Mouse (Mus musculus): Measurements from ENCODE around the gene Rrp8.

Gene Rrp8

DNA sequence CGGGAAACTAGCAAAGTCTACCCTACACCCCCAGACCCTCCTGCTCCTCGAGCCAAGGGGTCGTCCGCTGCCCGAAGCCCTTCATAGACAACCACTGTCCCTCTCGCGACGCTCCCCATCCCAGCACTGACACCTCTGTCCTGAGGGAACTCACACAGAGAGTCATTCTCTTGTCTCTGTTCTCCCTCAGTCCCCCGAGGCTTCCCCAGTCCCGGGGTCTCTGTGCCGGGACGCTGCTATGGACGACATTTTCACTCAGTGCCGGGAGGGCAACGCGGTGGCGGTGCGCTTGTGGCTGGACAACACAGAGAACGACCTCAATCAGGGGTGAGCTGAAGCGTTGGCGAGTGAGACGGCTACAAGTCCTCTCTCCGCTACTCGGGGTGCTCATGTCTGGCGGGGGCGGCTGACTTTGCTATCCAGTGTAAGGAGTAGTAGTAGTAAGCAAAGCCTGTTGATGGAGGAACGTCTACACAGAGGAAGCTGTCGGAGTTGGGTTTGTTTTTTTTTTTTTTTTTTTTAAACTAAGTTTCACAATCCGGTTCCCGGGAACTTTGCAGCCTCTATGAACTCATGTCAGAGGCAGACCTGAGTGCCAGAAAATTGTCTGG, at the start of gene Rrp8:
TSS of gene Rrp8 (minus strand) at position 475 of the 611 bp plus-strand sequence.
- peak; percentile 55 to 81 for DNase-seq (ENCODE audit: low spot score in 2 of 2)

DNA sequence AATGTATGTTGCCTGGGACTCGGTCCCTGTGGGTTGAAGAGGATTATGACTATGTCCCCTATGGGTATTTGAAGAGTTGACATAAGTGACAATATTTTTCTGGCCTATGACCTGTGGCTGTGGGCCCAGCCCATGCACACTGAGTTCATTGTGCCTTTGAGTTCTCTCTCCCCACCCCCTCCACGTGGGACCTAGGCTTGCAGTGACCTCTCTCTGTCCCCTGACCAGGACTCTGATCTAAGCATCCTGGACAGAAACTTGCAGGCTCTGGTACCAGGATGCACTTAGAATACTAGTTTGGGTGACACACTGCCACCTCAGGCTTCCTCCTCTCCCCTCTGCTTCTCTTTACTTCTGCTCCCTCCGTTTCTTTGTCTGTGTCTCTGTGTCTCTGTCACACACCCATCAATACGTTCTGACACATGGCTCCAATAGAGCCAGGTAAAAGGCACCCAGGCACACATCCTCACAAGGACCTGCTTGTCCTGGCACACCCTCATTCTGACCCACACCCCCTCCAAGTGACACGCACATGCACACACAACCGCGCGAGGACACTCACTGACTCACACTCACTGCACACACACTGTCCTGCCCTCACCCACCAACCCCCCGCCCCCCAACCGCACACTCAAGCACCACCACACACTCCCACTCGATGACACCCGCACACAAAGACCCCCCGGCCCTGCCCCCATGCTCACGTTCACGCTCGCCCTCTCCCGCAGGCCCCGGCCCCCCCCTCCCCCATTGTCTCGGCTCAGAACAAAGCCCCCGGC, 49.5 kb upstream of the Rrp8 start:
- DNase-seq (ENCODE audit: low spot score in 2 of 2) = no peak

DNA sequence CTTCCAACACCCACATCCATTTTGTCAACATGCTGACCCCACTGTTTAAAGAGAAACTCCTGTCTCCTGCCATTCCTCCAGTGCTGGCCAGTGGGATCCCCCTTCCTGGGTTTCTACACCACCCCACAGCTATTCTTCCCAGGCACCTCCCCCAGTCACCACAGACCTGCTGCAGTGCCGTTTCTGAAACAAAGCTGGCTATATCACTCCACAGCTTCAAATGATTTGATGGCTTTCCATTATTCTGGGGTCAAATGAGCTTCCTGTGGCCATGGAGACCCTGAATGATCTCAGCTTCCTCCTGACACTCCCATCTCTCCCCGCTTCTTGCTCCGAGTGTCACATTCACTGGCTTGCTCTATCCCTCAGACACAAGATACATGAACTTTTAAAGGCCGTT, 47.4 kb upstream of the Rrp8 start:
- DNase-seq (ENCODE audit: low spot score in 2 of 2) = no peak

DNA sequence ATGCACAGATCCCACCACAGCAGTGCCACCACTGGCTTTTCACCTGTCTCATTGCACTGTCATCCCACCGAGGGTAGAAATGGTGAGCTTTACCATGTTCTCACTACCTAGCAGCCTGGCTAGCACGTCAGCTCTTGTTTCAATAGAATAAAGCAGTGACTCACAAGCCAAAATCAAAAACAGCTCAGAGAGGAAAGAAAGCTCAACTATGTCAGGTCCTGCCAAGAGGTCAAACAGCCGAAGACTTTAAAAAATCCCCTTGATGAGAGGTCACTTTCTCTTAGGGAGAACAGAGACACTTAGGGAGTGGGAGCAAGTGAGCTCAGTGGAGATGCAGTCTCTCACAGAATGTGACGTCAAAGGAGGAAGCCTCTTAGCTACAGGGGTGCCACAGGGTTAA, 46.7 kb upstream of the Rrp8 start:
- no peak for DNase-seq (ENCODE audit: low spot score in 2 of 2)

GRCm38 (mm10) chr7:105778553-105779265, 41.5 kb upstream of the Rrp8 start:
- DNase-seq (ENCODE audit: low spot score in 2 of 2) = no peak

GRCm38 (mm10) chr7:105777797-105778552, 40.8 kb upstream of the Rrp8 start:
- no peak for DNase-seq (ENCODE audit: low spot score in 2 of 2)

- DNase-seq (ENCODE audit: low spot score in 2 of 2) = no peak
These were observed 40.1 kb upstream of the Rrp8 start for GRCm38 (mm10) chr7:105777316-105777715.

GRCm38 (mm10) chr7:105776026-105776425, 38.8 kb upstream of the Rrp8 start:
- DNase-seq (ENCODE audit: low spot score in 2 of 2) = no peak

GRCm38 (mm10) chr7:105774661-105775060, 37.5 kb upstream of the Rrp8 start:
- DNase-seq (ENCODE audit: low spot score in 2 of 2) = no peak

- DNase-seq (ENCODE audit: low spot score in 2 of 2) = no peak
These were observed 35.9 kb upstream of the Rrp8 start for GRCm38 (mm10) chr7:105773041-105773440.

DNA sequence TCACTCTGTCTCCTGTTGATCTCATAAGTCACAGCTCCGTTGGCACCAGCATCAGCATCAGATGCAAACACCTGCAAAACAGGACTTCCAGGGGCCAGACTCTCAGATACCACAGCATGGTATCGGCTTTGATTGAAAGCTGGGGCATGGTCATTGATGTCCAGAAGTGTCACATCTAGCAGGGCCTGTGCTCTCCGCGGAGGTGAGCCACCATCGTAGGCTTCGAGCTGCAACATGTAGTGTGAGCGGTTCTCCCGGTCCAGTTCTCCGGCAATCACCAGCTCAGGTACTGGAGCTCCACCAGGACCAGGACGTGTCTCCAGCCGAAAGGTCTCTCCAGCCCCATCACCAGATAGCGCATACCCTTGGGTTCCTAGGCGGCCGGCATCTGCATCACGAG, 35.1 kb upstream of the Rrp8 start:
- DNase-seq (ENCODE audit: low spot score in 2 of 2) = no peak

DNA sequence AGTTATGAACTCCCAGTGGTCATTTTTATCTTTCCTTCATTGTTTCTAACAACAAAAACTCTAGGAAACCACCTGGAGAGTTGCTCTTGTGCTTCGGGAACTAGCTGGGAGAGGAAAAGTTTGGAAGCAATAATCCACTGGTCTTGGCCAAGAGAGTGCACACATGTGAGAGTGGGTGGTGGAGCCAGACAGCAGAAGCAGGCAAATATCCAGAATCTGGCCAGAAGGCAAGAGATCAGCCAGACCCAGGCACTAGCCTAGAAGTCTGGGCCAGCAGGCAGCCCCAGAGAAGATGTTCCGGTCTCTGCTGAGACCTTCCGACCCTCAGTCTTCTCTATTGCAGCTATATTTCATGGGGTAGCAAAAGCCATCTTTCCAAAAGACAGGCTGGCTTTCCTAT, 32.8 kb upstream of the Rrp8 start:
- DNase-seq (ENCODE audit: low spot score in 2 of 2) = no peak

DNA sequence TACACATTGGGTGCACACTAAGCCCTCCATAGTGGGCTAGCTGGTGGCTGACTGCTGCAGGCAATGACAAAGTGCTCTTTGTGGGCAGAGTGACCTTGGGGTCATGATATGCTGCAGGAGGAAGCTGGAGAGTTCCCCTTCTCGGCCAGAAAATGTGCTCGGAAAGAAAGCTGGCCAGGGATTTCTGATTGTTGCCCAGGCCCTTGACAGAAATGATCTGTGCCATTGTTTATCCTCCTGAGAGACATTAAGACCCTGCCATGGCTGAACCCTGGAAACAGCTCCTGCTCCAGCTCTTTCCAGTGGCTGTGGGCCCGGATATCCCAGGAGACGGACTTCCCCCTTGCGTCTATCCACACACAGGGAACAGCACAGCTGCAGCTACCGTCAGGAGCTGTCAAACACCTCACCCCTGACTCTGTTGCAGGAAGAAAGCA, 30.6 kb upstream of the Rrp8 start:
- no peak for DNase-seq (ENCODE audit: low spot score in 2 of 2)

DNA sequence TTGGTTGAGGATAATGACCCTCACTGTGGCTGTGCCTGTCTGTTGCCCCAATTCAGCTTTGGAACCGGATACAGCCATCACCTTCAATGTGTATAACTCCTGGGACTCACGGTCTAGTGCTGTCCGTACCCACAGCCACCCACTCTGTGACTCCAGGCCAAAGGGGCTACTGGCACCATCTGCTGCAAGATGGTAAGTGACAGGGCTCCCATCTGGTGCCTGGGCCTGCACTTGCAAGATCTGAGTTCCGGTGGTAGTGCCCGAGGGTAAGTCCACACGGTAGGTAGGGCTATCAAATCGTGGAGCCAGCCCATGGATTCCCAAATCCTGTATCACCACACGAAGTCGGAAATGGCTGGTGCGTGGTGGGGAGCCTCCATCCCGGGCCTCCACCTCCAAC, 27.1 kb upstream of the Rrp8 start:
- DNase-seq (ENCODE audit: low spot score in 2 of 2) = no peak

DNA sequence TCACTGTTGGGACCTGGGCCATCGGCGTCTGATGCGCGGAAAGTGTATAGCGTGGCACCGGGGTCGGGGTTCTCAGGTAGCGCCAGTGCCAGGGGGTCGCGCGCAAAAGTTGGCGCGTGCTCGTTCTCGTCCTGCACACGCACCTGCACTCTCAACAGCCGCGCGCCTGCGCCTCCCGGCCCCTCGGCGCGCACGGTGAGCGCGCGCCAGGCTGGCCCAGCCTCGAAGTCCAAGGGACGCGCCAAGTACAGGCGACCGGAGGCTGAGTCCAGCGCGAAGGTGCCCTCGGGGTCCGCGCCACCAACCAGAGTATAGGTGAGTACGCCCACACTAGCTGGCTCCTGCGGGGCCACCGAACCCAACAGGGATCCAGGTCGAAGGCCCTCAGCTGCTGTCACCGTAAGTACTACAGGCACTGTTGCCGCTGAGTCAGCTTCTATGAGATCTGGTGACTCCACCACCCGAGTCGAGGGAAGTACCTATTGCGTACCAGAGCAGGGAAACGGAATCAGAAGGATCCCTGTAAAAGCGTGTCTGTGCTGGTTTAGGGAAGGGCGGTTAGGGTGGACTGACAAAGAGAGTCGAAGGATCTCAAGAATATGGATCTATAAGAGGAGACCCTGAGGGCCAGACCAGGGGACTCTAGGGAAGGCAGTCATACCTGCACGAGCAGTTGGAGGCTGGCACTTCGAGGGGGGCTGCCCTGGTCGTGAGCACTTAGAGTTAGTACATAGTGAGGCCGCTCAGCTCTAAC, 25.5 kb upstream of the Rrp8 start:
- DNase-seq (ENCODE audit: low spot score in 2 of 2) = no peak

- DNase-seq (ENCODE audit: low spot score in 2 of 2) = no peak
These were observed 24.8 kb upstream of the Rrp8 start for GRCm38 (mm10) chr7:105761813-105762484.

- DNase-seq (ENCODE audit: low spot score in 2 of 2) = no peak
These were observed 16.1 kb upstream of the Rrp8 start for GRCm38 (mm10) chr7:105753281-105753680.

GRCm38 (mm10) chr7:105752716-105753115, 15.5 kb upstream of the Rrp8 start:
- no peak for DNase-seq (ENCODE audit: low spot score in 2 of 2)

- DNase-seq (ENCODE audit: low spot score in 2 of 2) = peak; percentile 87 to 91
These were observed 14.6 kb upstream of the Rrp8 start, which contains the start of gene Tpp1 for GRCm38 (mm10) chr7:105751491-105752433. Tpp1 (minus strand) TSS chr7:105752235.

DNA sequence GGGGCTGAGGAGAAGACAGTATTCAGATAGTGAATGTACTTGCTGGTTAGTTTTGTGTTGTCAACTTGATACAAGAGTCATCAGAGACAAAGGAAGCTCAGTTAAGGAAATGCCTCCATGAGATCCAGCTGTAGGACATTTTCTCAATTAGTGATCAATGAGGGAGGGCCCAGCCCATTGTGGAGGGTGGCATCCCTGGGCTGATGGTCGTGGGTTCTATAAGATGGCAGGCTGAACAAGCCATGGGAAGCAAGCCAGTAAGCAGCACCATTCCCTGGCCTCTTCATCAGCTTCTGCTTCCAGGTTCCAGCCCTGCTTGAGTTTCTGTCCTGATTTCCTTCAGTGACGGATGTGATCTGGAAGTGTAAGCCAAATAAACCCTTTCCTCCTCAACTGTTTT, 10.6 kb upstream of the Rrp8 start:
- no peak for DNase-seq (ENCODE audit: low spot score in 2 of 2)
